Mouse (Mus musculus) kidney, embryonic 15.5 days (tissue): ENCODE results near the gene Mrpl57. TPM values are rescaled to one million over a fixed set of nuclear protein-coding genes. Genes with fewer than 3 reads are reported as not detected.

Experiments
- ATAC-seq: fragments of 200-750 bp; cut with Nextera tagmentation; replicated peaks from 2 replicates; pipeline ENCODE4 v1.8.0; 2017; ENCODE audit warnings: moderate TSS enrichment; ENCODE audit not compliant: low FRiP score
- H3K27ac ChIP-seq: fragments of 300-500 bp; sonication (generic); 2 replicates; pipeline ENCODE4 v1.5.1; 2015; ENCODE audit warnings: mild to moderate bottlenecking, inconsistent platforms
- H3K27me3 ChIP-seq: fragments of 300-500 bp; sonication (generic); 2 replicates; pipeline ENCODE4 v1.6.1; 2015; ENCODE audit warnings: inconsistent platforms
- H3K36me3 ChIP-seq: fragments of 300-500 bp; sonication (generic); 2 replicates; pipeline ENCODE4 v1.6.1; 2015; ENCODE audit warnings: inconsistent platforms
- H3K4me1 ChIP-seq: fragments of 300-500 bp; sonication (generic); 2 replicates; pipeline ENCODE4 v1.6.1; 2015; ENCODE audit warnings: inconsistent platforms
- H3K4me2 ChIP-seq: fragments of 300-500 bp; sonication (generic); 2 replicates; pipeline ENCODE4 v1.6.1; 2015; ENCODE audit warnings: moderate library complexity, mild to moderate bottlenecking, inconsistent platforms
- H3K4me3 ChIP-seq: fragments of 300-500 bp; sonication (generic); replicated peaks from 2 replicates; pipeline ENCODE4 v1.5.1; 2015; ENCODE audit warnings: mild to moderate bottlenecking, inconsistent platforms
- H3K9ac ChIP-seq: fragments of 300-500 bp; sonication (generic); 2 replicates; pipeline ENCODE4 v1.6.1; 2015; ENCODE audit warnings: mild to moderate bottlenecking, inconsistent platforms
- H3K9me3 ChIP-seq: fragments of 300-500 bp; sonication (generic); replicated peaks from 2 replicates; pipeline ENCODE4 v1.6.1; 2016; ENCODE audit warnings: inconsistent platforms
- WGBS: fragments of 180-500 bp; shearing (Covaris S2); methylation state at CpG from one replicate; pipeline ENCODE4 v1.1.7; 2015; ENCODE audit warnings: mixed read lengths; 5-methylcytosine and 5-hydroxymethylcytosine counted together
- polyA plus RNA-seq: library from polyadenylated mRNA; unstranded; fragments of >200 nt; fragmentation: Nextera tagmentation; extraction: Ambion mirVana; gene quantifications from 2 replicates; pipeline ENCODE4 v1.2.1, GENCODE M21; 2015

The Mrpl57 gene
- 146 and 147 TPM in 2 replicates for polyA plus RNA-seq

- peak; percentile 98 for ATAC-seq
- Histone ChIP-seq H3K36me3 (peaks cover 27% of the 10 kb centered on the region), H3K27me3 (no peaks in the 10 kb centered on the region), H3K9me3 (no peaks in the 10 kb centered on the region), H3K27ac (peak within 1 kb of the TSS; percentile 98), H3K9ac (peak within 1 kb of the TSS; percentile 92), H3K4me2 (peak within 1 kb of the TSS; percentile 65), H3K4me3 (peak within 1 kb of the TSS; percentile 91), H3K4me1 (peaks cover 16% of the 10 kb centered on the region)
- under 1% methylated on average over 96 of the region's 96 CpGs for WGBS
Observed at GRCm38 (mm10) chr14:57825788-57826751, at the start of gene Mrpl57, which contains the start of gene Ska3. TSS of gene Mrpl57 (plus strand) at chr14:57826234. TSS of gene Ska3 (minus strand) at chr14:57826185.

DNA sequence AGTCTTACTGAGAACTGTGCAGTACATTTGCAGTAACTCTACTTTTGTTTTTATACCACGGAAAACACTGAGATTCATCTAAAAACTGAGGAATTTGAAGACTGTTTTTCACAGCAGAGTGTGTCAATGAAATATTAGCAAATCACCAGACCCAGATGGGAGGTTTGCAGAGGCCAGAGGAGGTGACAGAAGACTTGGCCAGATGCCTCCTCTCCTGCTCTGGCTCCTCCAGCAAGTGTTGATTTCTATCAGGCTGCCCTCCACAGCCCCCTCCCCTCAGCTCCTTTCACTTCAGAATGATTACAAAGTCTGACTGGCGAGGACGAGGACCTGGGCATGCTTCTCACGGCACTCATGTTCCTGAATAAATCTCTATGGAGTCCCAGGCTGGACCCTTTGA, 38.6 kb upstream of the Mrpl57 start:
- WGBS: 50% methylated on average over 4 of the region's 4 CpGs
- H3K4me2 ChIP-seq: no peak overlapping the region
- no peak for ATAC-seq
- no peak overlapping the region for H3K27ac ChIP-seq
- H3K9me3 ChIP-seq: no peaks in the 10 kb centered on the region
- no peak overlapping the region for H3K9ac ChIP-seq
- H3K4me1 ChIP-seq: no peaks in the 10 kb centered on the region
- H3K36me3 ChIP-seq: no peaks in the 10 kb centered on the region
- no peak overlapping the region for H3K4me3 ChIP-seq
- no peaks in the 10 kb centered on the region for H3K27me3 ChIP-seq

DNA sequence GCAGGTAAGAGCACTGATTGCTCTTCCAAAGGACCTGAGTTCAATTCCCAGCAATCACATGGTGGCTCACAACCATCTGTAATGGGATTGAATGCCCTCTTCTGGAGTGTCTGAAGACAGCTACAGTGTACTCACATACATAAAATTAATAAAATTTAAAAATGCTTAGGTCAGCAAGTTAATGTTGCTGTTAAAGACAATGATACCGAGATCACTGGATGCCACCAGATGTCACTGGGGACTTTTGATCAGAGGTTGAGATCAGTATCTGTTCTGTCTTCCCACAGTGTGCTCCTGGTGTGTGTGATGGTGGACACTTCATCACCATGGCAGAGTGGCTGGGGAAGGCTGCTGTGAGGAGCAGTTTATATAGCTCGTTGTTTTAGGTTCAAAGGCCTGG, 36.7 kb upstream of the Mrpl57 start:
- 57% methylated on average over 2 of the region's 2 CpGs for WGBS
- no peak overlapping the region for H3K4me2 ChIP-seq
- no peaks in the 10 kb centered on the region for H3K36me3 ChIP-seq
- no peaks in the 10 kb centered on the region for H3K4me1 ChIP-seq
- H3K27ac ChIP-seq: no peak overlapping the region
- no peaks in the 10 kb centered on the region for H3K9me3 ChIP-seq
- ATAC-seq: no peak
- no peak overlapping the region for H3K4me3 ChIP-seq
- no peaks in the 10 kb centered on the region for H3K27me3 ChIP-seq
- no peak overlapping the region for H3K9ac ChIP-seq

DNA sequence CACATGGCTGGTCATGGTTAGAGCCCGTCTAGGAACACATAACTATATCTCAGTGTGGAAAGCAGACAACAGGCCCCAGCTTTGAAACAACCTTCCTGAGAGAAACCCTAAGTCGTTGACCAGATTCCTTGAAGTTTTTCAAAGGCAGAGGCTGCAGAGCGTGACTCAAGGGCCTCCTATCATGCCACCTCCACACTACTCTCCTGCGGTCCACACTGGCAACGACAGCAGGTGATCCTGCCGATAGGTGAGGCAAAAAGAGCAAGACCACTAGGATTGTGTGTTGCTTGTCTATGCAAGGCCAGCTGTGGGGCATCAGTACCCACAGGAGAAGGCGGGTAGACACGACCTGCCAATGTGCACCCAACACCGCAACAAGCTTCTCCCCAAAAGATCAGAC, 36.3 kb upstream of the Mrpl57 start:
- H3K9ac ChIP-seq: no peak overlapping the region
- WGBS: 84% methylated on average over 9 of the region's 9 CpGs
- H3K36me3 ChIP-seq: no peaks in the 10 kb centered on the region
- no peak overlapping the region for H3K4me3 ChIP-seq
- no peak overlapping the region for H3K27ac ChIP-seq
- no peak overlapping the region for H3K4me2 ChIP-seq
- no peaks in the 10 kb centered on the region for H3K4me1 ChIP-seq
- no peak for ATAC-seq
- H3K27me3 ChIP-seq: no peaks in the 10 kb centered on the region
- no peaks in the 10 kb centered on the region for H3K9me3 ChIP-seq

GRCm38 (mm10) chr14:57791171-57791570, 34.9 kb upstream of the Mrpl57 start:
- Histone ChIP-seq H3K27ac (no peak overlapping the region), H3K9ac (no peak overlapping the region), H3K9me3 (no peaks in the 10 kb centered on the region), H3K4me2 (no peak overlapping the region), H3K4me1 (no peaks in the 10 kb centered on the region), H3K36me3 (no peaks in the 10 kb centered on the region), H3K27me3 (no peaks in the 10 kb centered on the region), H3K4me3 (no peak overlapping the region)
- no peak for ATAC-seq
- WGBS: 81% methylated on average over 4 of the region's 4 CpGs

- H3K9ac ChIP-seq: peak overlapping the region; percentile 83
- H3K9me3 ChIP-seq: no peaks in the 10 kb centered on the region
- H3K4me2 ChIP-seq: peak overlapping the region; percentile 79
- H3K27me3 ChIP-seq: no peaks in the 10 kb centered on the region
- peak overlapping the region; percentile 84 for H3K4me3 ChIP-seq
- peak overlapping the region; percentile 66; the same call in 1 of the 2 replicates for H3K27ac ChIP-seq
- H3K36me3 ChIP-seq: peaks cover 23% of the 10 kb centered on the region
- peak; percentile 66 for ATAC-seq
- WGBS: 11% methylated on average over 7 of the region's 7 CpGs
- peaks cover 22% of the 10 kb centered on the region for H3K4me1 ChIP-seq
Observed at GRCm38 (mm10) chr14:57797551-57797950, 28.5 kb upstream of the Mrpl57 start.

- H3K9ac ChIP-seq: peak within 1 kb of the TSS; percentile 83
- WGBS: under 1% methylated on average over 94 of the region's 99 CpGs
- peak within 1 kb of the TSS; percentile 79 for H3K4me2 ChIP-seq
- no peaks in the 10 kb centered on the region for H3K27me3 ChIP-seq
- peak within 1 kb of the TSS; percentile 84 for H3K4me3 ChIP-seq
- H3K9me3 ChIP-seq: no peaks in the 10 kb centered on the region
- peak; percentile 97 for ATAC-seq
- peak within 1 kb of the TSS; percentile 82 for H3K27ac ChIP-seq
- H3K36me3 ChIP-seq: peaks cover 29% of the 10 kb centered on the region
- H3K4me1 ChIP-seq: peaks cover 22% of the 10 kb centered on the region
Observed at GRCm38 (mm10) chr14:57797991-57798931, 27.8 kb upstream of the Mrpl57 start, which contains the start of gene Sap18. TSS of gene Sap18 (plus strand) at chr14:57798180.

DNA sequence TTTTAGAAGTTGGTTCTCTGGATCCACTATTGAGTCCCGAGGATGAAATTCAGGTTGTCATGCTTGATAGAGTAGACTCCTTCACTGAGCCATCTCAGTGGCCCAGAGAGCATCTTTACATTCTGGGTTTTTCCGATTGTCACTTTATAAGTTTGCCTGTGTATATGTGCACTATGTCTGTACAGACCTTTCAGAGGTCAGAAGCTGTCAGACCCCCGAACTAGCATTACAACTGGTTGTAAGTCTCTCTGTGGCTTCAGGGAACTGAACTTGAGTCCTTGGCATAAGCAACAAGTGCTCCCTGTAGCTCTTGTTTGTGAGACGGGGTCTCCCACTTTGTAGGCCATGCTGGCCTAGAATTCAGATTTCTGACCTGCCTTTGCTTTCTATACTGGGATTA, 22.3 kb upstream of the Mrpl57 start:
- Histone ChIP-seq H3K4me1 (peaks cover 18% of the 10 kb centered on the region), H3K36me3 (peaks cover 78% of the 10 kb centered on the region), H3K4me2 (no peak overlapping the region), H3K27ac (no peak overlapping the region), H3K9ac (no peak overlapping the region), H3K9me3 (no peaks in the 10 kb centered on the region), H3K4me3 (no peak overlapping the region), H3K27me3 (no peaks in the 10 kb centered on the region)
- 87% methylated on average over 4 of the region's 4 CpGs for WGBS
- no peak for ATAC-seq

GRCm38 (mm10) chr14:57808558-57808957, 17.5 kb upstream of the Mrpl57 start:
- no peak overlapping the region for H3K27ac ChIP-seq
- no peak overlapping the region for H3K9ac ChIP-seq
- ATAC-seq: no peak
- H3K4me2 ChIP-seq: no peak overlapping the region
- H3K4me1 ChIP-seq: no peaks in the 10 kb centered on the region
- no peak overlapping the region for H3K4me3 ChIP-seq
- H3K9me3 ChIP-seq: no peaks in the 10 kb centered on the region
- peaks cover 93% of the 10 kb centered on the region for H3K36me3 ChIP-seq
- H3K27me3 ChIP-seq: no peaks in the 10 kb centered on the region
- WGBS: 78% methylated on average over 5 of the region's 5 CpGs

DNA sequence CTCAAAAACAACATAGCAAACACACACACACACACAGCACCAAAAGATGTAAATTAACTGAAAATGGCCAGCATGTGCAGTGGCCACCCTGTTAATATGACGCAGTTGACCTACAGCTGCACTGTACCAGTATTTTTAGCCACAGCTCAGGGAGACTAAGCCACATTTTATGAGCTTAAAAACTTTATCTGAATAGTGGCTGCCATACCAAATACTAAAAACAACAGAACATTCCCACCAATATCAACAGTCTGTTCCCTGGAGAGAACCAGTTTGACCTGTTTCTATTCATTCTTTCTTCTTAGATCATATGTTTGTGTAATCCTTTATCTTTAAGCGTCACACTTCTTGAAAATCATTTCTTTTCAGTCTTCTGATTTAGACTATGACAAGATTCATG, 15.1 kb upstream of the Mrpl57 start:
- Histone ChIP-seq H3K9me3 (no peaks in the 10 kb centered on the region), H3K4me3 (no peak overlapping the region), H3K27me3 (no peaks in the 10 kb centered on the region), H3K4me2 (no peak overlapping the region), H3K9ac (no peak overlapping the region), H3K36me3 (peaks cover 93% of the 10 kb centered on the region), H3K27ac (no peak overlapping the region), H3K4me1 (no peaks in the 10 kb centered on the region)
- ATAC-seq: no peak
- WGBS: 81% methylated on average over 2 of the region's 2 CpGs

DNA sequence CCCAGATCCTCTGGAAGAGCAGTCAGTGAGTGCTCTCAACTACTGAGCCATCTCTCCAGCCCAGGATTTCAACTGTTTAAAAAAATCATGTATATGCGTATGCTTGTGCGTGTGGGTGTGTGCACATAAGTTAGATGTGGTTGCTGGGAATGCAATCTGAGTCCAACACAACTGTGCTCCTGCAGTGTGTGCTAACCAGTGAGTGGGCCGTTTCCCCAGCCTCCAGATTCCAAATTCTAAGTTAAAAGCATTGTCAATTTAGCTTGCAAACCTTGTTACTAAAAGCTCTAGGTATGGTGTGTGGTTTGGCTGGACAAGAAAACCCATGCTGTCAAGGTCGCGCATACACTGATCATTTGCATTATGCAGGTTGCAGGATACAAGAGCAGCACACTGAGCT, 14.2 kb upstream of the Mrpl57 start:
- no peak overlapping the region for H3K9ac ChIP-seq
- no peak overlapping the region for H3K4me2 ChIP-seq
- 95% methylated on average over 5 of the region's 5 CpGs for WGBS
- no peaks in the 10 kb centered on the region for H3K4me1 ChIP-seq
- no peak for ATAC-seq
- no peak overlapping the region for H3K27ac ChIP-seq
- H3K36me3 ChIP-seq: peaks cover 92% of the 10 kb centered on the region
- H3K9me3 ChIP-seq: no peaks in the 10 kb centered on the region
- H3K27me3 ChIP-seq: no peaks in the 10 kb centered on the region
- H3K4me3 ChIP-seq: no peak overlapping the region

- 82% methylated on average over 4 of the region's 4 CpGs for WGBS
- H3K4me2 ChIP-seq: no peak overlapping the region
- no peaks in the 10 kb centered on the region for H3K9me3 ChIP-seq
- H3K4me1 ChIP-seq: peaks cover 6% of the 10 kb centered on the region
- H3K9ac ChIP-seq: no peak overlapping the region
- H3K27me3 ChIP-seq: no peaks in the 10 kb centered on the region
- H3K36me3 ChIP-seq: peaks cover 70% of the 10 kb centered on the region
- ATAC-seq: no peak
- no peak overlapping the region for H3K27ac ChIP-seq
- H3K4me3 ChIP-seq: no peak overlapping the region
Observed at GRCm38 (mm10) chr14:57820839-57821238, 5.2 kb upstream of the Mrpl57 start.
